Mouse (Mus musculus) stomach, embryonic 16.5 days (tissue): Measurements from ENCODE around the gene Rab10. TPM values are rescaled to one million over a fixed set of nuclear protein-coding genes. Genes with fewer than 3 reads are reported as not detected.

Source experiments
- ATAC-seq: fragments of 200-750 bp; cut with Nextera tagmentation; 2 replicates; pipeline ENCODE4 v1.8.0; 2017; ENCODE audit warnings: moderate number of reproducible peaks, moderate TSS enrichment; ENCODE audit not compliant: insufficient read depth, low FRiP score
- H3K27ac ChIP-seq: fragments of 300-500 bp; sonication (generic); 2 replicates; pipeline ENCODE4 v1.5.1; 2014; ENCODE audit warnings: low read length
- H3K27me3 ChIP-seq: fragments of 300-500 bp; sonication (generic); 2 replicates; pipeline ENCODE4 v1.6.1; 2014; ENCODE audit warnings: low read length, control low read depth, mixed read lengths; ENCODE audit not compliant: control insufficient read depth, insufficient read depth
- H3K36me3 ChIP-seq: fragments of 300-500 bp; sonication (generic); 2 replicates; pipeline ENCODE4 v1.6.1; 2014; ENCODE audit warnings: low read length; ENCODE audit not compliant: control insufficient read depth, insufficient read depth
- H3K4me1 ChIP-seq: fragments of 300-500 bp; sonication (generic); 2 replicates; pipeline ENCODE4 v1.6.1; 2014; ENCODE audit warnings: low read length, control low read depth, mixed read lengths; ENCODE audit not compliant: control insufficient read depth, insufficient read depth
- H3K4me2 ChIP-seq: fragments of 300-500 bp; sonication (generic); 2 replicates; pipeline ENCODE4 v1.6.1; 2014; ENCODE audit warnings: low read depth, low read length, mixed read lengths
- H3K4me3 ChIP-seq: fragments of 300-500 bp; sonication (generic); replicated peaks from 2 replicates; pipeline ENCODE4 v1.5.1; 2014; ENCODE audit warnings: mild to moderate bottlenecking, low read length
- H3K9ac ChIP-seq: fragments of 300-500 bp; sonication (generic); 2 replicates; pipeline ENCODE4 v1.6.1; 2014; ENCODE audit warnings: low read length
- H3K9me3 ChIP-seq: fragments of 300-500 bp; sonication (generic); replicated peaks from 2 replicates; pipeline ENCODE4 v1.6.1; 2016; ENCODE audit warnings: low read length, control low read depth; ENCODE audit not compliant: control insufficient read depth
- WGBS: fragments of 180-500 bp; shearing (Covaris S2); extraction: QIAGEN DNeasy Blood & Tissue Kit; methylation state at CpG from one replicate; pipeline ENCODE4 v1.1.7; 2014; 5-methylcytosine and 5-hydroxymethylcytosine counted together
- polyA plus RNA-seq: library from polyadenylated mRNA; unstranded; fragments of >200 nt; fragmentation: Nextera tagmentation; extraction: Ambion mirVana; gene quantifications from 2 replicates; pipeline ENCODE4 v1.2.1, GENCODE M21; 2015

Gene Rab10
- polyA plus RNA-seq, 1 experiment from 2014 or later = 76.8 TPM

DNA sequence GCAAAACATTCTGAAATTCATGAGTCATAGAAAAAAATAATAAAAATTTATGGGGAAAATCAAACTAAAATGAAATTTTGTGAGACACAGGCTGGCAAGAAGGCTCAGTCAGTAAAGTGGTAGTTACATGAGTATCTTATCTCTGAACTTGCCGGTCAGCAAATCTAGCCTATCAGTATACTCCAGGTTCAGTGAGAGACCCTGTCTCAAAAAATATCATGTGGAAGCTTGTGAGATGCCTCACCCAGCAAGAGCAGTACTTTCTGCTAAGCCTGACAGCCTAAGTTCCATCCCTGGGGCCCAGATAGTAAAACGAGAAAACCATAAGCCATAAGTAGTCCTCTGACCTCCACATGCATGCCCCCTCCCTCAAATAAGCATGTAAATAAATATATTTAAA, 44.6 kb downstream of the Rab10 start:
- no peak overlapping the region for H3K9ac ChIP-seq
- no peak overlapping the region for H3K4me2 ChIP-seq
- no peak for ATAC-seq
- H3K27ac ChIP-seq = no peak overlapping the region
- H3K4me1 ChIP-seq = no peaks in the 10 kb centered on the region
- H3K9me3 ChIP-seq = no peaks in the 10 kb centered on the region
- peaks cover 6% of the 10 kb centered on the region; the same call in 1 of the 2 replicates for H3K36me3 ChIP-seq
- no peaks in the 10 kb centered on the region for H3K27me3 ChIP-seq
- 84% methylated on average over 2 of the region's 2 CpGs for WGBS
- H3K4me3 ChIP-seq = no peak overlapping the region

DNA sequence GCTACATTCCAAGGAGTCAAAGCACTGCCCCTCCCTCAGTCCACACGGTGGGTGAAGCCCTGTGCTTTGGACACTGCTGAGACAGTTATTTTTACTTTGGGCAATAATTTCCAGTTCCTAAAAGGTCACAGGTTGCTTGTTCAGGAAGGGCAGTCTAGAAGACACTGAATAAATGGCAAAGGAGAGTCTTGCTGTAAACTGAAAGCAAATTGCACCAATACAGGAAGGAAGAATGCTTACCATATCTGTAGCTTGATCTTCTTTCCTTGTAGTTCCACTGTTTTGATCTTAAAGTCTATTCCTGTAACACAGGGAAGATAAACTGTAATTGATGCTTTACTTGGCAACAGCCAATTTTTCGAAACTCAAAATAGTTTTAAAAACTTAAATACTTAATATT, 45.3 kb downstream of the Rab10 start:
- no peaks in the 10 kb centered on the region for H3K27me3 ChIP-seq
- no peak overlapping the region for H3K27ac ChIP-seq
- H3K36me3 ChIP-seq = peaks cover 6% of the 10 kb centered on the region; the same call in 1 of the 2 replicates
- no peaks in the 10 kb centered on the region for H3K4me1 ChIP-seq
- no peak overlapping the region for H3K4me3 ChIP-seq
- 74% methylated on average over 2 of the region's 2 CpGs for WGBS
- no peak overlapping the region for H3K4me2 ChIP-seq
- no peak for ATAC-seq
- no peaks in the 10 kb centered on the region for H3K9me3 ChIP-seq
- no peak overlapping the region for H3K9ac ChIP-seq

DNA sequence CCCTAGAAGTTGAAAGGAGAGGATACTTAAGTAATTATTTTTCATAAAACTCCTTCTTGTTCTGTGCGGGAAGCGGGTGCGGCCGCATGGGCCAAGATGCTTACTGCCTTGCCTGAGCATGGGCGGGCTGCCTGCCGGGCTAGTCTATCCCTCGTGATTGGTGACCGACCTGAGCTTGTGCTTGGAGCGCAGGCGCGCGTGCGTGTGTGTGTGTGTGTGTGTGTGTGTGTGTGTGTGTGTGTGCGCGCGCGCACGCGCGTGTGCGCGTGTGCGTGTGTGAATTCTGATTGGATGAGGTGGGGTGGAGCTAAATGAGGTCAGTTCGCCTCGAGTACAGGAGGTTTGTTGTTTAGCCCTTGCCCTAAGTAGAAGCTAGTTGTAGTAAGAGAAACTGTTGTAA, 48.2 kb downstream of the Rab10 start:
- Histone ChIP-seq H3K4me1 (no peaks in the 10 kb centered on the region), H3K27me3 (no peaks in the 10 kb centered on the region), H3K4me3 (no peak overlapping the region), H3K9me3 (no peaks in the 10 kb centered on the region), H3K4me2 (no peak overlapping the region), H3K27ac (no peak overlapping the region), H3K9ac (no peak overlapping the region), H3K36me3 (peaks cover 6% of the 10 kb centered on the region; the same call in 1 of the 2 replicates)
- ATAC-seq = no peak
- WGBS = 96% methylated on average over 25 of the region's 25 CpGs

DNA sequence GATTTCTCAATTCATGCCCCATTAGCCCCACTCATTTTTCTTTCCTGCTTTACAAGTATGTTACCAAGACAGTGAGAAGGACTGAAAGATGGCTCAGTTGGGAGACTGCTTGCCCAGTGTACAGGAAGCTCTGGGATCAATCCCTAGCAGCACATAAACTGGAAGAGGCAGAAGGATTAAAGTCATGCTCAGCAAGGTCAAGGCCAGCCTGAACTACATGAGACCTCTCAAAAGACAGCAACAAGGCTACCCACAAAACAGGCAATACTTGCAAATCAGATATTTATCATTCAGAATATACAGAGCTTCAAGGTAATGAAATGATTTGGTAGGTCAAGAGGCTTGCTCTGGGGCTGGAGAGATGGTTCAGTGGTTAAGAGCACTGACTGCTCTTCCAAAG, 53.8 kb downstream of the Rab10 start:
- Histone ChIP-seq H3K36me3 (peaks cover 7% of the 10 kb centered on the region), H3K4me2 (no peak overlapping the region), H3K4me3 (no peak overlapping the region), H3K9me3 (no peaks in the 10 kb centered on the region), H3K27ac (no peak overlapping the region), H3K4me1 (no peaks in the 10 kb centered on the region), H3K27me3 (no peaks in the 10 kb centered on the region), H3K9ac (no peak overlapping the region)
- ATAC-seq = no peak

DNA sequence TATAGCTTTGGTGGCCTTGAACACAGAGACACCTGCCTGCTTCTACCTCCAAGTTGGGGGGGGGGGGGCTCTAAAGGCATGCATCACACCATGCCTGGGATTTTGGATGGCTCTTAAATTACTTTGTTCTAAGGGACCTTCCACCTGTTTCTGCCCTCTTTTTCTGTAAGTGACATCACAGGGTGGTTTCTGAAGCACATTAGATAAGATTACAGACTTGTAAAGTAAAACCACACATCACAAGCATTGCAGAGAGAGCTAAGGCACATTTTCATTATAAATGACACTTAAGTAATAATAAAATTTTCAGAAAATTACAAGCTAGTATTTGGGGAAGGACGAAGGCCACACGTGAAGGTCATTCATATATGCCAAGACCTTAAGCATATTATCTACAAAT, 54.3 kb downstream of the Rab10 start:
- 89% methylated on average over 2 of the region's 2 CpGs for WGBS
- no peak for ATAC-seq
- H3K4me3 ChIP-seq = no peak overlapping the region

DNA sequence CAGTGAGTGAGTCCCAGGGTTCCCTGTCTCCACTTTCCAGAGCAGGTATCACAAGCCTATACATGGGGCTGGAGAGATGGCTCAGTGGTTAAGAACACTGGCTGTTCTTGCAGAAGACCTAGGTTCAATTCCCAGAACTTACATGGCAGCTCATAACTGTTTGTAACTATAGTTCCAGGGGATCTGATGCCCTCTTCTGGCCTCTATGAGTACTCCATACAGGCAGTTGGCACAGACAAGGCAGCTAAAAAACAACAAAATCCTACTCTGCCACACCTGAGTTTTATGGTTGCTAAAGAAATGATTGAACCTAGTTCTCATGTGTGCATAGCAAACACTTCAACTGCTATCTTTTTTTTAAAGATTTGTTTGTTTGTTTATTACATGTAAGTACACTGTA, 56.2 kb downstream of the Rab10 start:
- Histone ChIP-seq H3K9me3 (no peaks in the 10 kb centered on the region), H3K9ac (no peak overlapping the region), H3K27ac (no peak overlapping the region), H3K4me3 (no peak overlapping the region), H3K4me1 (no peaks in the 10 kb centered on the region), H3K36me3 (peaks cover 10% of the 10 kb centered on the region), H3K27me3 (no peaks in the 10 kb centered on the region), H3K4me2 (no peak overlapping the region)
- ATAC-seq = no peak

More for the DNA sequence above, 54.3 kb downstream of the Rab10 start:
- Histone ChIP-seq H3K27ac (no peak overlapping the region), H3K9ac (no peak overlapping the region), H3K9me3 (no peaks in the 10 kb centered on the region), H3K4me2 (no peak overlapping the region), H3K36me3 (peaks cover 7% of the 10 kb centered on the region), H3K4me1 (no peaks in the 10 kb centered on the region), H3K27me3 (no peaks in the 10 kb centered on the region)

DNA sequence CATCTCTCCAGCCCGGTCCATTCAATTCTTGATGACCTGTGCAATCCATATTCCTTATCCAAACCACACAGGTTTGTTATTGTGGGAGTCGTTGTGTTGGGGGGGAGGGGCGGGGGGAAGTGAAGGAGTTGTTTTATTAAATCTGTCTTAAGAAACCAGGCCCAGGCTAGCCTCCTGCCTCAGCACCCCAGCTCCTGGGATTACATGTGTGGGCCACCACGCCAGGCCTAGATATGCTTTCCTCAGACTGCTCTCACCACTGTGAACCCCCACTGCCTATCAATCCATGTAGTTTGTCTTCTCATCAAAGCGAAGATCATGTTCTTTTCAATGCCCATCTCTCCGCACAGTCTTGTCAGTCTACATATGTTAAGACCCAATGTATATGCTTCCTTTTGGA, 63.7 kb downstream of the Rab10 start:
- Histone ChIP-seq H3K36me3 (peaks cover 5% of the 10 kb centered on the region), H3K4me3 (no peak overlapping the region), H3K9me3 (no peaks in the 10 kb centered on the region), H3K27me3 (no peaks in the 10 kb centered on the region), H3K4me1 (no peaks in the 10 kb centered on the region), H3K27ac (no peak overlapping the region), H3K4me2 (no peak overlapping the region), H3K9ac (no peak overlapping the region)
- 91% methylated on average over 6 of the region's 6 CpGs for WGBS
- no peak for ATAC-seq

DNA sequence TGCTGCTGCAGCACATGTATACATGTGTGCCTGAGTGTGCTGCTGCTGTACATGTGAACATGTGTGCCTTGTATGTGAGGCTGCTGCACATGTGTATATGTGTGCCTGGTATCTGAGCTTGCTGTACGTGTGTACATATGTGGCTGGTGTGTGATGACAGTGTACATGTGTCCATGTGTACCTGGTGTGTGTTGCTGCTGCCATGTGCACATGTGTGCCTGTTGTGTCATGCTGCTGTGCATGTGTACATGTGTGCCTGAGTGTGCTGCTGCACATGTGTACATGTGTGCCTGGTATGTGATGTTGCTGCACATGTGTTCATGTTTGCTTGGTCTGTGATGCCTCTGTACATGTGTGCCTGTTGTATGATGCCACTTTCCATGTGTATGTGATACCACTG, 70.2 kb downstream of the Rab10 start:
- peaks cover 33% of the 10 kb centered on the region for H3K36me3 ChIP-seq
- H3K4me2 ChIP-seq = no peak overlapping the region
- no peak overlapping the region for H3K4me3 ChIP-seq
- 100% methylated on average over 1 of the region's 1 CpGs for WGBS
- H3K9ac ChIP-seq = no peak overlapping the region
- peaks cover 11% of the 10 kb centered on the region; the same call in 1 of the 2 replicates for H3K9me3 ChIP-seq
- no peak for ATAC-seq
- H3K27ac ChIP-seq = no peak overlapping the region
- 0 out of 2 replicates have a peak, but pooled peaks cover 3% of the 10 kb centered on the region for H3K4me1 ChIP-seq
- no peaks in the 10 kb centered on the region for H3K27me3 ChIP-seq

DNA sequence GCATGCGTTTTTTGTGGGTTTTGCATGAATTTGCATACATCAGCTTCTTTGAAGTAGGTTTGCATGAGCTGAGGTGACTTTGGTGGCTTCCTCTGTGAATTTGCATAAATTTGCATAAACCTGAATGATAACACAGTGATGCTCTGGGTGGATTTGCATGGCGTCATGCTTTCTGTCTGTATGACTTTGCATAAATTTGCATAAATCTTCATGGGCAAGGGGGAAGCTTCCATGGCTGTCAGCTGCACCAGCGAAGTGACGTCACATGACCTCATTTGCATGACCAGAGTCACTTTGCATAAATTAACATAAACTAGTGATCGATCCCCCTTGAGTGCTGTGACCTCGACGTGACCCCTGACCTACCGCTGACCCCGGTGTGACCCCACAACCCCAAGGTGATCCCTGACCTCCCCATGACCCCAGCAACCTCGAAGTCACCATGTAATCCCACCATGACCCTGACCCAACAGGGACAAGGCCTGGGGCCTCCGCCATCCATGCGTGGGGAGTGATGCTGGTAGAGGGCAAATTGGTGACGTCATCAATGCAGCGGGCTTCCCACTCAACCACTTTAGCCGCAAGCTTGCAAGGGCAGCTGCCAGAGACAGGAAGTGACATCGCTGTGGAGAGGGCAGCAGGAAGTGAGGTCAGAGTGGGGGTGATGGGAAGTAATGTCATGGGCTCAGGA, 71.3 kb downstream of the Rab10 start:
- 96% methylated on average over 16 of the region's 16 CpGs for WGBS
- no peak overlapping the region for H3K27ac ChIP-seq
- no peak overlapping the region for H3K9ac ChIP-seq
- H3K36me3 ChIP-seq = peaks cover 33% of the 10 kb centered on the region
- H3K4me1 ChIP-seq = 0 out of 2 replicates have a peak, but pooled peaks cover 3% of the 10 kb centered on the region
- peaks cover 11% of the 10 kb centered on the region; the same call in 1 of the 2 replicates for H3K9me3 ChIP-seq
- no peak overlapping the region for H3K4me2 ChIP-seq
- H3K27me3 ChIP-seq = no peaks in the 10 kb centered on the region
- no peak overlapping the region for H3K4me3 ChIP-seq
- no peak for ATAC-seq
